Mouse (Mus musculus) limb, embryonic 10.5 days (tissue): ENCODE measurements around the gene Olfr839-ps1. TPM values are rescaled to one million over a fixed set of nuclear protein-coding genes. Genes with fewer than 3 reads are reported as not detected.

Experiments used
- DNase-seq: peaks from one replicate; pipeline ENCODE4 v3.0.0-alpha.2; 2017; ENCODE audit warnings: low spot score
- H3K27ac ChIP-seq: fragments of 300-500 bp; sonication (generic); 2 replicates; pipeline ENCODE4 v1.5.1; 2016; ENCODE audit warnings: mild to moderate bottlenecking
- H3K27me3 ChIP-seq: fragments of 300-500 bp; sonication (generic); 2 replicates; pipeline ENCODE4 v1.6.1; 2016; ENCODE audit warnings: low read depth, mild to moderate bottlenecking; ENCODE audit not compliant: poor library complexity, severe bottlenecking
- H3K36me3 ChIP-seq: fragments of 300-500 bp; sonication (generic); 2 replicates; pipeline ENCODE4 v1.6.1; 2016; ENCODE audit warnings: mild to moderate bottlenecking, moderate library complexity
- H3K4me1 ChIP-seq: fragments of 300-500 bp; sonication (generic); 2 replicates; pipeline ENCODE4 v1.6.1; 2016
- H3K4me3 ChIP-seq: fragments of 300-500 bp; sonication (generic); 2 replicates; pipeline ENCODE4 v1.5.1; 2016; ENCODE audit warnings: mild to moderate bottlenecking, moderate library complexity
- H3K9me3 ChIP-seq: fragments of 300-500 bp; sonication (generic); replicated peaks from 2 replicates; pipeline ENCODE4 v1.6.1; 2016; ENCODE audit warnings: mild to moderate bottlenecking
- WGBS: fragments of 180-500 bp; shearing (Covaris S2); methylation state at CpG from one replicate; pipeline ENCODE4 v1.1.7; 2016; 5-methylcytosine and 5-hydroxymethylcytosine counted together
- polyA plus RNA-seq: library from polyadenylated mRNA; unstranded; fragments of >200 nt; fragmentation: Nextera tagmentation; extraction: Ambion mirVana; gene quantifications from 2 replicates; pipeline ENCODE4 v1.2.1, GENCODE M21; 2016

Gene Olfr839-ps1
- not detected in 2 replicates for polyA plus RNA-seq

DNA sequence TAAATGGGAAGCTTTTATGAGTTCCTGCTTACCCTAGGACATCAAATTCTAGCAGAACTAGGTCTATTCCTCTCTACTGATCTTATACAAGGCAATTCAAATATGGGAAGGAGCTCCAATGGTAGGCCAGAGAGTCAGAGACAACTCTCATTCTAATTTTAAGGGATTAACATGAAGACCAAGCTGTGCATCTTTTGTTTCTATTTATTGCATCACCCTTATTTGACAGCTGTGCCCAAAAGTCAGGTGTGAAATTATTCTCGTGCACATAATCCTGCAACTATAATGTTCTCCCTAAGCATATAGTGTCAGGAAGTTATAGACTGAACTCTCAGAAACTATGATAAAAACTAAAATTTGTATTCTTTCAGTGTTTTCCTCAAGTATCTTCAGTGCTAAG lies at the start of gene Olfr839-ps1:
Gene Olfr839-ps1 (minus strand): TSS at position 101 of the 400 bp plus-strand sequence.
- Histone ChIP-seq H3K4me3 (no peak within 1 kb of the TSS), H3K27me3 (no peaks in the 10 kb centered on the region), H3K9me3 (no peaks in the 10 kb centered on the region), H3K27ac (no peak within 1 kb of the TSS), H3K4me1 (no peaks in the 10 kb centered on the region), H3K36me3 (no peaks in the 10 kb centered on the region)
- 84% methylated on average over 1 of the region's 1 CpGs for WGBS
- DNase-seq = no peak

DNA sequence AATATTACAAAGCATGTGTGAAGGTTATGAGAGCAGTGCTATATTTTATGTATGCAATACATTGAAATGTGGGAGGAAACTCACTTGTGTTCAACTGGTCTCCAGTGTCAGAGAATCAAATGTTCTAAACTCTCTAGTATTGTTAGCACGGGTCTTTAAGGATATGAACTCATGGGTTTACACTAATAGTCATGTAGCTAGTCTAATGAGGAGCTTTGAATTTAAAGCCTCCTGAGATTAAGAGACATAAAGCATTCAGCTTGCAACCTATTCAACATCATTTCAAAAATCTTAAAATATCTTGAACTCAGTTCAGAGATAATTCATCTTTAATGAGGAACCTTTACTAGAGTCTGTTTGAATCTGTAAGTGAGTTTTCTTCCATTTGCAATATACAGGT lies 41.1 kb downstream of the Olfr839-ps1 start, which contains the start of gene Olfr837:
Gene Olfr837 (plus strand): TSS at position 301 of the 400 bp plus-strand sequence.
- Histone ChIP-seq H3K36me3 (no peaks in the 10 kb centered on the region), H3K27ac (no peak within 1 kb of the TSS), H3K9me3 (no peaks in the 10 kb centered on the region), H3K27me3 (no peaks in the 10 kb centered on the region), H3K4me1 (no peaks in the 10 kb centered on the region), H3K4me3 (no peak within 1 kb of the TSS)
- WGBS = 78% methylated on average over 1 of the region's 1 CpGs
- no peak for DNase-seq

GRCm38 (mm10) chr9:19120082-19120481 lies 57.0 kb downstream of the Olfr839-ps1 start, which contains the start of gene Olfr836:
Gene Olfr836, plus strand, starts transcription at chr9:19120382.
- DNase-seq = no peak
- Histone ChIP-seq H3K9me3 (no peaks in the 10 kb centered on the region), H3K4me1 (no peaks in the 10 kb centered on the region), H3K27ac (no peak within 1 kb of the TSS), H3K4me3 (no peak within 1 kb of the TSS), H3K27me3 (no peaks in the 10 kb centered on the region), H3K36me3 (no peaks in the 10 kb centered on the region)

Other genes with a start within 250 kb of the Olfr839-ps1 start
- not detected in 2 replicates for gene Olfr832, start 240.2 kb downstream of the Olfr839-ps1 start, polyA plus RNA-seq
- gene Olfr834, start 189.3 kb downstream of the Olfr839-ps1 start, polyA plus RNA-seq = not detected in 2 replicates
- not detected in 2 replicates for gene Olfr835, start 144.6 kb downstream of the Olfr839-ps1 start, polyA plus RNA-seq
- not detected in 2 replicates for gene Olfr836, start 56.9 kb downstream of the Olfr839-ps1 start, polyA plus RNA-seq
- gene Olfr837, start 41.0 kb downstream of the Olfr839-ps1 start, polyA plus RNA-seq = not detected in 2 replicates
- not detected in 2 replicates for gene Olfr843, start 74.7 kb upstream of the Olfr839-ps1 start, polyA plus RNA-seq
- not detected in 2 replicates for gene Olfr844, start 139.0 kb upstream of the Olfr839-ps1 start, polyA plus RNA-seq
- not detected in 2 replicates for gene Olfr845, start 159.1 kb upstream of the Olfr839-ps1 start, polyA plus RNA-seq
- gene Olfr846, start 186.7 kb upstream of the Olfr839-ps1 start, polyA plus RNA-seq = not detected in 2 replicates
- not detected in 2 replicates for gene Olfr847, start 201.4 kb upstream of the Olfr839-ps1 start, polyA plus RNA-seq